Mouse (Mus musculus) neutrophil, adult 83 days (primary cell): Measurements from ENCODE around the gene Zfp991. TPM values are rescaled to one million over a fixed set of nuclear protein-coding genes. Genes with fewer than 3 reads are reported as not detected.

ENCODE experiments used
- total RNA-seq, 2 experiments: library from RNA; stranded (reverse); gene quantifications; one replicate each; pipeline ENCODE4 v1.2.4; 2023

Gene Zfp991
- 10 to 100 TPM in 1 of 2 experiments, 1 to 10 TPM in 1; 8.5 to 11.7 TPM for total RNA-seq

GRCm38 (mm10) chr4:147131837-147132459, at the start of gene Zfp991:
TSS of gene Zfp991 (plus strand) at chr4:147132038.

Other genes starting within 250 kb of the Zfp991 start
- gene Gm21411, start 222.4 kb upstream of the Zfp991 start, total RNA-seq: not detected
- gene Zfp989, start 160.1 kb upstream of the Zfp991 start, total RNA-seq: under 1 TPM; 0.26 to 0.31 TPM
- gene Rex2, start 110.2 kb upstream of the Zfp991 start, total RNA-seq: under 1 TPM; 0.42 to 0.86 TPM
- gene Zfp988, start 173.6 kb downstream of the Zfp991 start, total RNA-seq: not detected
- gene Zfp978, start 229.3 kb downstream of the Zfp991 start, total RNA-seq: not detected